Mouse (Mus musculus) embryonic fibroblast, embryonic 13.5 days (primary cell): ENCODE results near the gene Chn2.

Experiments used
- CTCF ChIP-seq: IDR thresholded peaks from 2 replicates; pipeline ENCODE4 v1.5.1; 2011; ENCODE audit warnings: mild to moderate bottlenecking, control low read depth, low read length, moderate library complexity, borderline replicate concordance; ENCODE audit not compliant: insufficient read depth
- POLR2A ChIP-seq: IDR thresholded peaks from 2 replicates; pipeline ENCODE4 v1.6.1; 2011; ENCODE audit warnings: low read depth, mild to moderate bottlenecking, control low read depth, low read length, moderate library complexity

DNA sequence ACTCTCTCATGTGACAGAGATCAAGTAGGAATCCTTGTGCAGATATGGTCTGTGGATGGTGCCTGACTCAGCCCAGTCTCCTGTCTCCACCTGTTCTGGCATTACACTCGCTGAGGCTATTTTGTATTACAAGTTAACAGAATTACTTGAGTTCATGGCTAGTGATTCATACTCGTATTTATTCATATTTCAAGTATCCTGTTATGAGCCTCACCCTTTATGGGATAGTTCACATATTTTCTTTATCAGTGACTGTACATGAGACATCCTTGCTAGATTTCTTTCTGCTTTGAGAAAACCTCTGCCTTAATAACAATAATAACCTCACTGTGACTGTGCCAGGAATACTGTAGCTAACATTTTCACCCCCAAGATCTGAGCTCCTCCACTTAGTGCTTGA lies 164.0 kb downstream of the Chn2 start:
- TF ChIP-seq CTCF = no peak
- no peak for TF ChIP-seq POLR2A
